Mouse (Mus musculus) erythroblast, embryonic 14.5 days (primary cell): ENCODE data around the gene Tbc1d22a. TPM values are rescaled to one million over a fixed set of nuclear protein-coding genes. Genes with fewer than 3 reads are reported as not detected.

ENCODE experiments used
- H3K27me3 ChIP-seq: 2 replicates; pipeline ENCODE4 v1.6.1; 2012; ENCODE audit warnings: inconsistent platforms; ENCODE audit not compliant: control insufficient read depth
- H3K36me3 ChIP-seq: 2 replicates; pipeline ENCODE4 v1.6.1; 2012; ENCODE audit warnings: mild to moderate bottlenecking, inconsistent platforms; ENCODE audit not compliant: control insufficient read depth
- H3K4me1 ChIP-seq: 2 replicates; pipeline ENCODE4 v1.6.1; 2012; ENCODE audit warnings: inconsistent platforms; ENCODE audit not compliant: control insufficient read depth
- H3K4me3 ChIP-seq: replicated peaks from 2 replicates; pipeline ENCODE3; 2012; ENCODE audit warnings: moderate library complexity, mild to moderate bottlenecking, inconsistent platforms
- H3K9me3 ChIP-seq: 2 replicates; pipeline ENCODE4 v1.6.1; 2012; ENCODE audit warnings: low read length, inconsistent platforms, mixed read lengths; ENCODE audit not compliant: control insufficient read depth
- GATA1 ChIP-seq: IDR thresholded peaks from 2 replicates; pipeline ENCODE4 v1.6.1; 2012; ENCODE audit warnings: low read length, inconsistent platforms, mixed read lengths
- TAL1 ChIP-seq: IDR thresholded peaks from 3 replicates; pipeline ENCODE4 v1.6.1; 2012; ENCODE audit warnings: low read length, inconsistent platforms, mixed read lengths
- polyA plus RNA-seq: library from polyadenylated mRNA; stranded (reverse); fragments of >175 nt; gene quantifications from 2 replicates; pipeline ENCODE4 v1.2.3, GENCODE M21; 2012

The Tbc1d22a gene
- polyA plus RNA-seq, 1 experiment = 0.92 TPM

DNA sequence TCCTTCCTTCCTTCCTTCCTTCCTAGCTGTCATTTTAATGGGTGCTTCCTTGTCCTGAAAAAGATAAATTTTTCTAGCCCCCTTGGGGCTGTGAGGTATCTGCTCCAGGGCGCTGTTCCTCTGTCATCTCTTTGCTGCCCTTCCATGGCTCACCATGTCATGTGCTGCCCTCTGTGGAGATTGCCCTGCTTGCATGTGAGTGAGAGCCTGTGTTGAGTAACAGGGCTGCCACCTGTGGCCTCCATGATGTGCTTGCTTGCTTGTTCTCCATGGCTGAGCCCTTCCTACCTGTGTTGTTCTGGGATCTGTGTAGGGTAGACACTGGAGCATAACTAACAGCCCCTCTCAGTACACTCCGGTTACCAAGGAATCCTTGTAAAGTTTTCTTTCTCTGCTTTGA, 12.7 kb downstream of the Tbc1d22a start:
- Histone ChIP-seq H3K4me1 (peaks cover 6% of the 10 kb centered on the region), H3K27me3 (no peaks in the 10 kb centered on the region), H3K36me3 (no peaks in the 10 kb centered on the region; the same call in 1 of the 2 replicates), H3K4me3 (no peak overlapping the region), H3K9me3 (peaks cover 3% of the 10 kb centered on the region; the same call in 1 of the 2 replicates)
- no peak for TF ChIP-seq GATA1
- no peak for TF ChIP-seq TAL1

DNA sequence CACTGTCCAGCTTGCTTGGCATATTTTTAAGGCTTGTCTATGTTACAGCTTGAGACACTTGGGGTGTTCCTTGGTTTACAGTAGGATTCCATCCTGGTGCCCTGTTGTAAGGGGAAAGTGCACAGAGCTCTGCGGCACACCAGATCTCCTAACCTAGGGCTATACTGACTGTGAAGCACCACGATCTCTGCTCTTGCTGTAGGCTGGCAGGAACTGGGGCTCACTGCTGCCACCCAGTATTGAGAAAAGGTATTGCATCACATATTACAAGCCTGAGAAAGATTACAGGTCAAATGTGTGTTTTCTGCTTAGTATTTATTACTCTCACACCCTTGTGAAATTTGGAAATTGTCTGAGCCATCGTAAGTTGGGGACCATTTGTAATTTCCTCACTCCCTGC, 13.9 kb downstream of the Tbc1d22a start:
- H3K9me3 ChIP-seq = peaks cover 3% of the 10 kb centered on the region; the same call in 1 of the 2 replicates
- H3K4me3 ChIP-seq = no peak overlapping the region

DNA sequence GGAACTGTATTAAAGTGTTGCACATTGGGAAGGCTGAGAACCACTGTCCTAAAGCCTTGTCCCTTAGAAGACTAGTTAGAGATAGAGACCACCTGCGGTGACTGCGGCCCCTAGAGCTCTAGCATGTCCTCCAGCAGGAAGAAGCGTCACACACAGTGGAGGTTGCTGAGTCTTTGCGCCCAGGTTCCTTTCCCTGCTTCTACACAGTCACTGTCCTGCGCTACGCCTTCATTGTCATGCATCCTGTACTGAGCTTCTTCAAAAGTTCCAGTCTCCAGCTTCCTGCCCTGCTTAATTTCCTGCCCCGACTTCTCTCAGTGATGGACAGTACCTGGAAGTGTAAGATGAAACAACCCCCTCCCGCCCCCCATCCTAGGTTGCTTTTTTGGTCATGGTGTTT, 14.8 kb downstream of the Tbc1d22a start:
- TF ChIP-seq TAL1 (no peak), GATA1 (no peak)
- Histone ChIP-seq H3K36me3 (no peaks in the 10 kb centered on the region), H3K4me1 (peaks cover 6% of the 10 kb centered on the region), H3K9me3 (peaks cover 3% of the 10 kb centered on the region; the same call in 1 of the 2 replicates), H3K4me3 (no peak overlapping the region), H3K27me3 (no peaks in the 10 kb centered on the region)

More for the DNA sequence above, 13.9 kb downstream of the Tbc1d22a start:
- peaks cover 6% of the 10 kb centered on the region for H3K4me1 ChIP-seq
- H3K27me3 ChIP-seq = no peaks in the 10 kb centered on the region
- H3K36me3 ChIP-seq = no peaks in the 10 kb centered on the region; the same call in 1 of the 2 replicates
- TF ChIP-seq GATA1 (no peak), TAL1 (no peak)

DNA sequence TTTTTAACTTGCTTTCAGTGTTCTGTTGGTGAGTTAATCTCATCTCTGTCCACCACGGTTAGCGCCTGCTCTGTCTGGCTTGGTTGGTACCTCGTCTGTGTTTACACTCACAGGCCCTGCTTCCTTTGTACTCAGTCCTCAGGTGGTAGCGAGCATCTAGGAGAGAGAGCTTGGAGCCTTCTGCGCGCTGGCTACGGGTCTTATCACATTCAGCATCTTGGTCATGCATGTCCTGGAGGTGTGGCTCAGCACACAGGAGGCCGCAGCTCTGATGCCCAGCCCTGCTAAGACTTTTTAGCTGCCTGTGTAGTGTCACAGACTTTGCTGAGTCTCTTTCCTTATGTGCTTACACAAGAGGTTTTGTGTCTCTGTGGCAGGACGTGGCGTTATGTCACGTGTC, 15.4 kb downstream of the Tbc1d22a start:
- Histone ChIP-seq H3K4me1 (peaks cover 6% of the 10 kb centered on the region), H3K27me3 (no peaks in the 10 kb centered on the region), H3K4me3 (no peak overlapping the region), H3K9me3 (no peaks in the 10 kb centered on the region), H3K36me3 (peaks cover 1% of the 10 kb centered on the region)
- TF ChIP-seq TAL1 = no peak
- TF ChIP-seq GATA1 = no peak

DNA sequence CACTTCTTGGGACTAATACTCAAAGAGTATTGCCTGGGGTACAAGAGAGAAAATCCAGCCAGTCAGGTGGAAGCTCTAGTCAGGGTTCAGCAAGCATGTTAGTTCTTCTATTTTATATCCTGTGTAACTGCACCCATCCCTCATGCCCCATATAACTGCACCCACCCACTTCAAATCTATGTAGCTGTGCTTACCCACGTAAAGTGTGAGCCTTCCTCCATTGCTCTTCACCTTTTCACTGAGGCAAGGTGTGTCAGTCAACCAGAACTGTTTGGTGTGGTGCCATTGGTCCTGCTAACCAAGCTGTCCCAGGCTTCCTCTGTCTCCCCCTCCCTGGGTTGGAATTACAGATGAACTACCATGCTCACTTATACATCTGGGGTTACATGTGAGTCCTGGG, 16.9 kb downstream of the Tbc1d22a start:
- no peaks in the 10 kb centered on the region for H3K9me3 ChIP-seq
- no peaks in the 10 kb centered on the region for H3K27me3 ChIP-seq
- H3K4me1 ChIP-seq = peaks cover 6% of the 10 kb centered on the region
- peaks cover 12% of the 10 kb centered on the region for H3K36me3 ChIP-seq
- H3K4me3 ChIP-seq = no peak overlapping the region
- TF ChIP-seq GATA1 (no peak), TAL1 (no peak)

DNA sequence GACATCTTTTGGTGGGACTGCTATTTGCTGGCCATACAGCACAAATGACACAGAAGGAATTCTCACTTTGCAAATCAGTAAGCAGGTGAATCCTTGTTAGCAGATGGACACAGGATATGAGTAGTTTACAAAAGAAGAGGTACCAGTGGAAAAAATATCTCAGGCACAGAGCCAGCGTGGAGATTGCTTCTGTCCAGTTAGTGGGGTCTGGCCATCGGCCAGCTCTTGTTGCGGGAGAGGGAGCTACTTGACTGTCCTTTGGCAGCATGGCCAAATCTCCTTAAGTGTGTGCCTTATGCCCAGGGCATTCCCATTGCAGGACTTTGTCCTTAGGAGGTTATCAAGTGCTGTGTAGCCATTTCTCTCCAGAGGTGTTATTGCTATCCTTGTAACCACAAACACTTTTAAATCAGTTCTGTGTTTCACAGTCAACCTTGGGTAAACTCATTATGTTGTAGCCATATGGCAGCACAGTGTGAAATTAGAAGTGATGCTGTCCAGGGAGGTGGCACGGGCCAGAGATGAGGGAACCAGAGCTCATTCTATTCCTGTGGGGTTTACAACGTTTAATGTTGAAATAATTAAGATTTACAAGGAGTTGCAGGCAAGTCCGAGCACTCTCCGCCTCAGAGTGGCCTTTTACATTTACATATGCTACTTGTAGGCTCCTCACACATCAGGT, 17.7 kb downstream of the Tbc1d22a start:
- H3K4me3 ChIP-seq = no peak overlapping the region
- H3K27me3 ChIP-seq = no peaks in the 10 kb centered on the region
- no peaks in the 10 kb centered on the region for H3K9me3 ChIP-seq
- H3K36me3 ChIP-seq = peaks cover 14% of the 10 kb centered on the region
- TF ChIP-seq GATA1 = no peak
- no peak for TF ChIP-seq TAL1
- peaks cover 6% of the 10 kb centered on the region for H3K4me1 ChIP-seq

DNA sequence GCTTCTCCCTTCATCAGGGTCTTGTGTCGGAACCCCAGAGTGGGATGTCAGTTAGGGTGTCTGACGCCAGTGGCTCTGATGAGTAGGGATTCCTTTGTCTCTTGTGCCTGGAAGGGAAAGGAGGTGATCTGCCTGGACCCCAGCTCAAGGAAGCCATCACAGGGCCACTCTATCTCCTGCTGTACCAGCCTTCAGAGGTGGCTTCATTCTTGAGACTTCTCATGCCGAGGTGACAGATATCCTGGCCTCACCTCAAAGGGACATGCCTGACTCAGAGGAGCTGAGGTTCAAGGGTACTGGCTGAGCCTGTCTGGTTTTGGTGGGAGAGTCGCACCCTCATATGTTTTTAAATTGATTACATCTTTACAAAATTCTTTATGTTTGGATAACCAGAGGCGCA, 19.7 kb downstream of the Tbc1d22a start:
- Histone ChIP-seq H3K4me1 (peaks cover 6% of the 10 kb centered on the region), H3K4me3 (no peak overlapping the region), H3K27me3 (no peaks in the 10 kb centered on the region), H3K36me3 (peaks cover 23% of the 10 kb centered on the region), H3K9me3 (no peaks in the 10 kb centered on the region)
- no peak for TF ChIP-seq GATA1
- TF ChIP-seq TAL1 = no peak

DNA sequence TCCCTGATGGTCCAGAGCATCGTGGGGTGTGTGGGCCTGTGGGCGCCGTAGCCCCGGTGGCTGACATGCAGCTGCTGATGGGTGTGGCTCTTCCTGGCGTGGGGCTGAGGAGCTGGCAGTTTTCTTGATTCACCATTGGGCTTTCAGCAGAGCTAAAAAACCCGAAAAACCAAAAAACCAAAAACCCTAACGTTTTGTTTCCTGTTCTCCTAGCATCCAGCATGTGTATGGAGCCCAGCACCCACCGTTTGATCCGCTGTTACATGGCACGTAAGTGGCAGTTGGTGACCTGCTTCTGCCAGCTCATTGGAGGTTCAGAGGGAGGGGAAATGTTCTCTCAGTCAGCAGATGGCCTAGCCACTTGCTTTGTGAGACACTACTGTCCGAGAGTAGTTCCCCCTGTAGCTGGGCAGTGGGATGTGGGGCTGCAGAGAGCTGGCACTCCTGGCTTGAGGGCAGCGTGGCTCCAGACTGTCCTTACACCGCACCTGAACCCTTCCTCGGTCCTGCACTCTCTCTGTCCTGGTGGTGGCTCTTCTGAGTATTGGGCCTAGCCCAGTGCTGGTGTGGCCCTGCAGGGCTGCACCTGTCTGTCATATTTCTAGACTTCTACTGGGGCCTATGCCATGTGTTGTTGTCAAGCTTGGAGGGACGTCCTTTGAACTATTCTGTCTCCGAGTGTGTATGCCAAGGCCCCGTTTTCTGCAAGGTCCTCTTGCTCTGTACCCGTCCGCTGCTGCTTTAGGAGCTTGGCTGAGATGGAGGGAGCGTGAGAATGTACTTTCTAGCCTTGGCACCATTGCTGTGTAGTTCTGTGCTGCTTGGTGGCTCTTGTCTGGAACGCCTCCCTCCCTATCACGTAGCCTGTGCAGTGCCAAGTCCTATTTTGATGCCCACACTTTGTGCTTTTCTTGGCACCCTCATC, 20.5 kb downstream of the Tbc1d22a start:
- peaks cover 28% of the 10 kb centered on the region for H3K36me3 ChIP-seq
- no peak overlapping the region for H3K4me3 ChIP-seq
- no peaks in the 10 kb centered on the region for H3K9me3 ChIP-seq
- TF ChIP-seq TAL1 (no peak), GATA1 (no peak)
- peaks cover under 1% of the 10 kb centered on the region for H3K4me1 ChIP-seq
- no peaks in the 10 kb centered on the region for H3K27me3 ChIP-seq

DNA sequence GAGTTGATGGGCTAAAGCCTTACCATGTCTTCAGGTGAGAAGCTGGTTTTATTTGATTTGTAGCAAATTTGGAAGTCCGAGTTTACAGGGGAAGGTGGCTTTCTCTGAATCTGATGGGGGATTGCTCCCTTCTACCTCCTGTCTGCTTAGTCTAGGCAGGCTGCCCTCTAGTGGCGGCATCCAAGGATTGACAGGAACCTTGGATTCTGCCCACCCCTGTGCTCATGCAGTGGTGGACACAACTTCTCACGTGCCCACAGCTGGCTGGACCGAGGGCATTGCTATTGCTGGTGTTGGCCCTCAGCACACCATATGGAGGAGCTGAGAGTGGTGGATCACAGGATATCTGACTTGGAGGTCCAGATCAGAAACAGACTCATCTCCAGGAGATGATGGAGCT, 22.0 kb downstream of the Tbc1d22a start:
- TF ChIP-seq TAL1 (no peak), GATA1 (no peak)
- no peaks in the 10 kb centered on the region for H3K4me1 ChIP-seq
- H3K9me3 ChIP-seq = no peaks in the 10 kb centered on the region
- H3K27me3 ChIP-seq = no peaks in the 10 kb centered on the region
- H3K36me3 ChIP-seq = peaks cover 33% of the 10 kb centered on the region
- no peak overlapping the region for H3K4me3 ChIP-seq
